ENCODE assay signal across 13 mouse cellular contexts in genomic region chr2:138040706-138041105, GRCm38 (mm10).
DNase-seq lines count a peak whose midpoint lies in the region; ATAC-seq and TF ChIP-seq lines count a peak whose summit lies in the region.
"Had no signal": no experiment of that assay in that cellular context is flagged by ENCODE, and none has a peak within 500 bp of the region (broad histone marks: within the 10 kb centered on the region; RNA-seq: fewer than 3 reads in every experiment).

No protein-coding gene starts in this region.

- TF ChIP-seq POLR2A in olfactory bulb, adult 2 months (IDR thresholded peaks at IDR 0.05; ENCODE audit: insufficient read depth, low read depth, low read length) = no peak

- H3K4me2 ChIP-seq in hindbrain, embryonic 16.5 days (ENCODE audit: low read length) = no peak overlapping the region
- H3K4me2 ChIP-seq: heart, embryonic 13.5 days; neural tube, embryonic 15.5 days had no signal

- H3K9ac ChIP-seq in hindbrain, embryonic 16.5 days (ENCODE audit: low read depth, low read length) = no peak overlapping the region
- H3K9ac ChIP-seq: heart, embryonic 13.5 days; neural tube, embryonic 15.5 days had no signal

- no peak for ATAC-seq in hindbrain, embryonic 16.5 days

- H3K4me3 ChIP-seq in left cerebral cortex, adult 2 months = no peak overlapping the region
- no peak overlapping the region for H3K4me3 ChIP-seq in olfactory bulb, adult 2 months (ENCODE audit: insufficient read depth, low read depth, low read length)
- H3K4me3 ChIP-seq in hindbrain, embryonic 16.5 days (ENCODE audit: low read length) = no peak overlapping the region
- H3K4me3 ChIP-seq: forebrain, embryonic 10.5 days; heart, embryonic 13.5 days; midbrain, embryonic 10.5 days; neural tube, embryonic 15.5 days had no signal

- H3K36me3 ChIP-seq in hindbrain, embryonic 16.5 days (ENCODE audit: control insufficient read depth, insufficient read depth, low read length) = no peaks in the 10 kb centered on the region
- H3K36me3 ChIP-seq: forebrain, embryonic 10.5 days; heart, embryonic 13.5 days; midbrain, embryonic 10.5 days; neural tube, embryonic 15.5 days had no signal

- intact Hi-C loops in left cerebral cortex, adult 2 months (cut with DNase I) = loop anchor here (2.0 to 10.0 kb wide), 6 partner anchors 82 to 780 kb away; no protein-coding TSS in a partner anchor
- intact Hi-C loops in left cerebral cortex, postnatal 4 days (cut with DNase I) = no loop called here

- H3K9me3 ChIP-seq in hindbrain, embryonic 16.5 days (ENCODE audit: control insufficient read depth, low read length) = no peaks in the 10 kb centered on the region
- H3K9me3 ChIP-seq: forebrain, embryonic 10.5 days; heart, embryonic 13.5 days; midbrain, embryonic 10.5 days; neural tube, embryonic 15.5 days had no signal

- DNase-seq in frontal cortex, postnatal 36 days (ENCODE audit: low spot score in 2 of 2) = peak; percentile 36 to 50
- no peak for DNase-seq in frontal cortex, postnatal 10 days (ENCODE audit: low spot score in 2 of 2)
- DNase-seq in left cerebral cortex, adult 2 months (ENCODE audit: extremely low spot score in 1 of 2, low spot score in 2 of 2) = peak; percentile 26 to 49
- DNase-seq in left cerebral cortex, postnatal 4 days = no peak
- peak; percentile 89 for DNase-seq in brain, adult 2 months (ENCODE audit: low read depth, low spot score)
- DNase-seq in retina, postnatal 1 day = no peak
- DNase-seq: embryo, embryonic 11 days had no signal

- H3K27ac ChIP-seq in left cerebral cortex, adult 2 months = no peak overlapping the region; the same call in 1 of the 2 replicates
- H3K27ac ChIP-seq in olfactory bulb, adult 2 months (ENCODE audit: insufficient read depth, low read depth, low read length) = peak overlapping the region; percentile 58; the same call in 1 of the 2 replicates
- H3K27ac ChIP-seq in hindbrain, embryonic 16.5 days (ENCODE audit: low read depth, low read length) = no peak overlapping the region
- H3K27ac ChIP-seq: forebrain, embryonic 10.5 days; heart, embryonic 13.5 days; midbrain, embryonic 10.5 days; neural tube, embryonic 15.5 days had no signal

- TF ChIP-seq CTCF in left cerebral cortex, adult 2 months (IDR thresholded peaks at IDR 0.05) = no peak
- no peak for TF ChIP-seq CTCF in olfactory bulb, adult 2 months (IDR thresholded peaks at IDR 0.05; ENCODE audit: insufficient read depth, low read depth, low read length)

- WGBS in olfactory bulb, adult 2 months = 61% methylated on average over 6 of the region's 6 CpGs
- 94% methylated on average over 6 of the region's 6 CpGs for WGBS in hindbrain, embryonic 16.5 days

- no peaks in the 10 kb centered on the region for H3K27me3 ChIP-seq in hindbrain, embryonic 16.5 days (replicated peaks; ENCODE audit: control insufficient read depth, insufficient read depth, low read length)
- H3K27me3 ChIP-seq: heart, embryonic 13.5 days; neural tube, embryonic 15.5 days had no signal

- H3K4me1 ChIP-seq in olfactory bulb, adult 2 months (ENCODE audit: control insufficient read depth, insufficient read depth, low read length) = peaks cover 3% of the 10 kb centered on the region; the same call in 1 of the 2 replicates
- 0 out of 2 replicates have a peak, but pooled peaks cover under 1% of the 10 kb centered on the region for H3K4me1 ChIP-seq in hindbrain, embryonic 16.5 days (ENCODE audit: control insufficient read depth, insufficient read depth, low read depth, low read length)
- H3K4me1 ChIP-seq: forebrain, embryonic 10.5 days; heart, embryonic 13.5 days; neural tube, embryonic 15.5 days had no signal

Comparison
In these comparisons a context has a peak if more than half of its experiments do, and no peak if none do; other contexts are left out.
1. DNase-seq: peak in frontal cortex, postnatal 36 days (2 of 2), left cerebral cortex, adult 2 months (2 of 2) and brain, adult 2 months (single experiment); none in frontal cortex, postnatal 10 days (0 of 2), left cerebral cortex, postnatal 4 days (single experiment) and retina, postnatal 1 day (single experiment).